Mouse (Mus musculus): Measurements from ENCODE around the gene Ldb3.

The Ldb3 gene

DNA sequence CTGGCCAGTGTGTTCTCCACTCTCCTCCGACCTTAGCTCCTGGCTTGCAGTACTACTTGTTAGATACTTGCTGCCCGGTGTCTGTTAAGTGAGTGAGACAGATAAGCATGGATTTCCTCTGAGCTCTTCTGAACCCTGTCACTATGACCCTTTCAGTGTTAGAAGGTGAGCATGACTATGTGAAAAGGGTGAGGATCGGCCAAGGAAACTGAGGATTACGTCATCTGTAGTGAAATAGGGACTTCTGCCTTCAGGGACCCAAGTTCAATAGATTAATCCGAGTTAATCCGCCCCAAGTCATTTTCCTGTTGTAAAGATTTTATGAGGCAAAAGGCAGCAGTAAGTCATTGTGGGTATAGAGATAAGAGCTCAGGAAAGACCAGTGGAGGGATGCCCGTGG, 83.2 kb downstream of the Ldb3 start:
- no peaks in the 10 kb centered on the region for H3K36me3 ChIP-seq (ENCODE audit: insufficient read depth, low read length)
- H3K4me1 ChIP-seq (replicated peaks; ENCODE audit: low read depth, low read length) = peaks cover 30% of the 10 kb centered on the region
- no peaks in the 10 kb centered on the region for H3K9me3 ChIP-seq (ENCODE audit: low read length)
- peaks cover 7% of the 10 kb centered on the region for H3K27me3 ChIP-seq (ENCODE audit: insufficient read depth, low read length)
- no peak for TF ChIP-seq POU5F1 (IDR thresholded peaks at IDR 0.05; ENCODE audit: borderline replicate concordance, low read length)
- TF ChIP-seq NANOG (IDR thresholded peaks at IDR 0.05; ENCODE audit: borderline replicate concordance, low read length) = no peak
- no peak for TF ChIP-seq CTCF (conservative IDR thresholded peaks at IDR 0.05; ENCODE audit: low read length)
- H3K4me3 ChIP-seq (replicated peaks; ENCODE audit: low read length) = no peak overlapping the region

- Histone ChIP-seq H3K4me3 (replicated peaks; ENCODE audit: low read length) (no peak overlapping the region), H3K36me3 (ENCODE audit: insufficient read depth, low read length) (no peaks in the 10 kb centered on the region), H3K9me3 (ENCODE audit: low read length) (no peaks in the 10 kb centered on the region), H3K27me3 (ENCODE audit: insufficient read depth, low read length) (peaks cover 7% of the 10 kb centered on the region), H3K4me1 (replicated peaks; ENCODE audit: low read depth, low read length) (peaks cover 39% of the 10 kb centered on the region)
- no peak for TF ChIP-seq POU5F1 (IDR thresholded peaks at IDR 0.05; ENCODE audit: borderline replicate concordance, low read length)
- TF ChIP-seq NANOG (IDR thresholded peaks at IDR 0.05; ENCODE audit: borderline replicate concordance, low read length) = no peak
- TF ChIP-seq CTCF (conservative IDR thresholded peaks at IDR 0.05; ENCODE audit: low read length) = no peak
These were observed 84.1 kb downstream of the Ldb3 start for GRCm38 (mm10) chr14:34504377-34504776.

DNA sequence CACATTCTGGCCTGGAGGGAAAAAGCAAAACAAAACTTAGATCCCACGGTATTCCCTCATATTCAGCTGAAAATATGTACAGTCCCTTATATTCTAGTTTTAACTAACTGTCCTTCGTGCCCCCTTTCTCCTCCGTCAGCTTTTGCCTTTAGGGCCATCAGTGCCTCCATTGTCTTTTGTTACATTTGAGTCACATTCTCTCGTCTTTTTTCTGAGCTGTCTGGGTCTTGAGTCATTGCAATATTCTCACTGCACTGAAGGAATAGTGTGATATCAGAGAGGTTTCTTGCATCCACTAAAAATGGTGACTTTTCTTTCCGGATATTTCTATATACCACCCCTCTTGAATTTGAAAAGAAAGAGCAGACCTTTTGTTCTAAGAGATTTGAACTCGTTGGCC, 84.7 kb downstream of the Ldb3 start:
- no peak for TF ChIP-seq NANOG (IDR thresholded peaks at IDR 0.05; ENCODE audit: borderline replicate concordance, low read length)
- TF ChIP-seq CTCF (conservative IDR thresholded peaks at IDR 0.05; ENCODE audit: low read length) = no peak
- TF ChIP-seq POU5F1 (IDR thresholded peaks at IDR 0.05; ENCODE audit: borderline replicate concordance, low read length) = no peak

GRCm38 (mm10) chr14:34503325-34503647, 85.2 kb downstream of the Ldb3 start, which contains the start of gene Bmpr1a:
Bmpr1a (minus strand) TSS chr14:34503341.
- Histone ChIP-seq H3K36me3 (ENCODE audit: insufficient read depth, low read length) (no peaks in the 10 kb centered on the region), H3K4me3 (replicated peaks; ENCODE audit: low read length) (peak within 1 kb of the TSS; percentile 90), H3K9me3 (ENCODE audit: low read length) (no peaks in the 10 kb centered on the region), H3K4me1 (replicated peaks; ENCODE audit: low read depth, low read length) (peaks cover 39% of the 10 kb centered on the region), H3K27me3 (ENCODE audit: insufficient read depth, low read length) (peaks cover 7% of the 10 kb centered on the region)
- TF ChIP-seq CTCF (conservative IDR thresholded peaks at IDR 0.05; ENCODE audit: low read length) (no peak), POU5F1 (IDR thresholded peaks at IDR 0.05; ENCODE audit: borderline replicate concordance, low read length) (no peak), NANOG (IDR thresholded peaks at IDR 0.05; ENCODE audit: borderline replicate concordance, low read length) (no peak)

More for the DNA sequence above, 84.7 kb downstream of the Ldb3 start:
- Histone ChIP-seq H3K27me3 (ENCODE audit: insufficient read depth, low read length) (peaks cover 7% of the 10 kb centered on the region), H3K4me3 (replicated peaks; ENCODE audit: low read length) (peak overlapping the region; percentile 90; the same call in 1 of the 2 replicates), H3K4me1 (replicated peaks; ENCODE audit: low read depth, low read length) (peaks cover 40% of the 10 kb centered on the region), H3K9me3 (ENCODE audit: low read length) (no peaks in the 10 kb centered on the region), H3K36me3 (ENCODE audit: insufficient read depth, low read length) (no peaks in the 10 kb centered on the region)

DNA sequence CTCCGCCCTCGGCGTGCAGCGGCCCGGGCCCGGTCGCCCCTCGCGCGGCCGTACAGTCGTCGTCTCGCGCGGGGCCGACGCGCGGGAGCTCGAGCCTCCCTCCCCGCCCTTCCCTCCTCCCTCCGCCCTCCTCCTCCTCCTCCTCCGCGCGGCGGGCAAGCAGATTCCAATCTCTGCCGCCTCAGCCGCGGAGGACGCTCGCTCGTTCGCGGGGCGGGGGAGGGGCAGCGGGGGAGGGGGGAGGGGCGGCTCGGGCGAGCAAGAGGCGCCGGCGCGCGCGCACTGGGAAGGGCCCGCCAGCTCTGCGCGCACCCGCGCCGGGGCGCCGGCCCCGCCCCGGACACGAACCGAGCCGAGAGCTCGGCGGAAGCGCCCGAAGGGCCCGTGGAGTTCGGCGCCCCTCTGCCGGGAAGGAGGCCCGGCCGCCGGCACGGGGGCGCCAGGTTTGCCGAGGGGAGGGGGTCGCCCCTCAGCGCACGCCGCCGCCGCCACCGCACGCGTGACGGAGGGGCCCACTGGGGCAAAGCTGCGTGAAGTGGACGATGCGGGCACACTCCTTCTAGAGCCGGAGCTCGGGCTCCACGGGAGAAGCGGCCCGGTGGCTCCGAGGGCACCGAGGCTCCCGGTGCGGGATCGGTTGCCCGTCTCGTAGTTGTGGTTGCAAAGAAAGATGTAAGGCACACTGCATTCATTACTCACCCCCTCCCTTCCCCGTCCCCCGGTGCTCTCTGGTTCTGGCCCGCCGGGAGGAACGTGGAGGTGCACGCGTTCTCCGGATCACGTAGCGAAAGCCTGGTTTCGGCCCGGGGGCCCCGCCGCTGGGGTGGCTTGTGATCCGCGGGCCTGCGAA, 85.8 kb downstream of the Ldb3 start:
- H3K4me3 ChIP-seq (replicated peaks; ENCODE audit: low read length) = peak overlapping the region; percentile 90
- TF ChIP-seq POU5F1 (IDR thresholded peaks at IDR 0.05; ENCODE audit: borderline replicate concordance, low read length) (no peak), CTCF (conservative IDR thresholded peaks at IDR 0.05; ENCODE audit: low read length) (no peak), NANOG (IDR thresholded peaks at IDR 0.05; ENCODE audit: borderline replicate concordance, low read length) (no peak)
- no peaks in the 10 kb centered on the region for H3K9me3 ChIP-seq (ENCODE audit: low read length)
- H3K27me3 ChIP-seq (ENCODE audit: insufficient read depth, low read length) = peaks cover 7% of the 10 kb centered on the region
- no peaks in the 10 kb centered on the region for H3K36me3 ChIP-seq (ENCODE audit: insufficient read depth, low read length)
- peaks cover 36% of the 10 kb centered on the region for H3K4me1 ChIP-seq (replicated peaks; ENCODE audit: low read depth, low read length)

DNA sequence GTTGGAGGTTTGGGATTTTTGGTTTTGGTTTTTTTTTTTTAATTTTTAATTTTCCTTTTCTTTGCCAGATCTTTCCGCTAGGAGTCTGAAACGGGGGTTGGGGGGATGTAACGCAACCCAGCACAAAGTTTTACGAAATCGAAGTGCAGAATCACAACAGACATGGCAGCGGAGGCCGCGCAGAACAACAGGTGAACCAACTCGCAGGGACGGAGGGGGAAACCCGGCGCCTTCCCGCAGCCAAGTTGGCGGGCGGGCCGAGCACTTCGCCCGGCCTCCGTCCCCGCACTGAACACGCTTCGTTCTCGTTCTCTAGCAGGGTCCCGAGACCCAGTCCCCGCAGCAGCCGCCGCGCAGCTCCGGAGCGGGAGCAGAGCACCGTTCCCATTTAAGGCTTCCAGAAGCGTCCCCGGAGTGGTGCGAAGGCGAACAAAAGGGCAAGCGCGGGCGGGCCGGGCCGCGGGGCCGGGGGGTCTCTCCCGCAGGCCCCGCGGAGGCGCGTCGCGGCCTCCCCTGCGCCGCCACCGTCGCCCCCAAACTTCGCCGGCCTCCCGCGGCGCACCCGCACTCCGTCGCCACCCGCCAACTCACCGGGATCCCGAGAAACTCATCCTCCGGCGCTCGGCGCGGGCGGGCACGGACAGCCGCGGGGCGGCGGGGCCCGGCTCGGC, 86.5 kb downstream of the Ldb3 start:
- Histone ChIP-seq H3K4me1 (replicated peaks; ENCODE audit: low read depth, low read length) (peaks cover 36% of the 10 kb centered on the region), H3K27me3 (ENCODE audit: insufficient read depth, low read length) (peaks cover 7% of the 10 kb centered on the region), H3K4me3 (replicated peaks; ENCODE audit: low read length) (peak overlapping the region; percentile 90), H3K36me3 (ENCODE audit: insufficient read depth, low read length) (no peaks in the 10 kb centered on the region), H3K9me3 (ENCODE audit: low read length) (no peaks in the 10 kb centered on the region)
- TF ChIP-seq CTCF (conservative IDR thresholded peaks at IDR 0.05; ENCODE audit: low read length) (no peak), NANOG (IDR thresholded peaks at IDR 0.05; ENCODE audit: borderline replicate concordance, low read length) (no peak), POU5F1 (IDR thresholded peaks at IDR 0.05; ENCODE audit: borderline replicate concordance, low read length) (no peak)

DNA sequence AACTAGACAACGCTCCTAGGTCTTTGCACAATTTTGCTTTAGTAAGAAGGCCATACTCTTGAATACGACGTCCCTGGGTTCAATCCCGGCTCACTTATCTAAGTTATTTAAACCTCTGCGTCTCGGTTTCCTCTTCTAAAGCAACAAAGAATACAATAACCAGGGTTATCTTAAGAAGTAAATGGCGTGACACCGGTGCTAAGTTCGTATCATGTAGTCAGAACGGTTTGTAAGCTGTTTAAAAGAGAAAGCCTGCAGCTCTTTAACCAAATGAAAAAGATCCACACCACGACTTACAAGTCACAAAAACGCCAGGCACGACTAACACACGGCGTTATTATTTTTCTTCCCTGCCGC, 87.1 kb downstream of the Ldb3 start:
- Histone ChIP-seq H3K27me3 (ENCODE audit: insufficient read depth, low read length) (peaks cover 7% of the 10 kb centered on the region), H3K36me3 (ENCODE audit: insufficient read depth, low read length) (no peaks in the 10 kb centered on the region), H3K4me1 (replicated peaks; ENCODE audit: low read depth, low read length) (peaks cover 34% of the 10 kb centered on the region), H3K9me3 (ENCODE audit: low read length) (no peaks in the 10 kb centered on the region), H3K4me3 (replicated peaks; ENCODE audit: low read length) (peak overlapping the region; percentile 90)
- no peak for TF ChIP-seq CTCF (conservative IDR thresholded peaks at IDR 0.05; ENCODE audit: low read length)
- no peak for TF ChIP-seq POU5F1 (IDR thresholded peaks at IDR 0.05; ENCODE audit: borderline replicate concordance, low read length)
- TF ChIP-seq NANOG (IDR thresholded peaks at IDR 0.05; ENCODE audit: borderline replicate concordance, low read length) = no peak

DNA sequence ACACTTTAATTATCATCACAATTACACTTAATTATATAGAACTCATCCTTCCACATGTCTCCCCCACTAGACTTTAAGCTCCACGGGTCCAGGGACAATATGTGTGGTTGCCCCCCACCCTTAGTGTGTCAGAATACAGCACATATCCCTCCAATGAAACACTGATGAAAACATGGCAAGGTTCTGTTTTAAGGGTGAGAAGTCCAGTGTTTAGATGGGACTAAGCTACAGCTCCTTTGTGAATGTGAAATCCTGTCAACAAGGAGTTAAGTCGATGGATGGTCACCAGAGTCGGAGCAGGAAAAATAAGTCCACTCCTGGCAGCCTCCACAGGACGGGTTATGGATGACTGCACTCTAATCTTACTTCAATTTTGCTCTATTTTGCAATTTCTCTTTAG, 88.2 kb downstream of the Ldb3 start:
- peaks cover 7% of the 10 kb centered on the region for H3K27me3 ChIP-seq (ENCODE audit: insufficient read depth, low read length)
- no peak for TF ChIP-seq POU5F1 (IDR thresholded peaks at IDR 0.05; ENCODE audit: borderline replicate concordance, low read length)
- no peak for TF ChIP-seq NANOG (IDR thresholded peaks at IDR 0.05; ENCODE audit: borderline replicate concordance, low read length)
- TF ChIP-seq CTCF (conservative IDR thresholded peaks at IDR 0.05; ENCODE audit: low read length) = no peak
- H3K4me3 ChIP-seq (replicated peaks; ENCODE audit: low read length) = no peak overlapping the region
- no peaks in the 10 kb centered on the region for H3K9me3 ChIP-seq (ENCODE audit: low read length)
- H3K36me3 ChIP-seq (ENCODE audit: insufficient read depth, low read length) = no peaks in the 10 kb centered on the region
- peaks cover 27% of the 10 kb centered on the region for H3K4me1 ChIP-seq (replicated peaks; ENCODE audit: low read depth, low read length)
